Mouse (Mus musculus) A20 (cell line): ENCODE data around the gene Gm16181.

Experiments
- DNase-seq: peaks from one replicate; pipeline ENCODE4 v3.0.0-alpha.2; 2011; ENCODE audit warnings: low read depth, low spot score

Gene Gm16181

DNA sequence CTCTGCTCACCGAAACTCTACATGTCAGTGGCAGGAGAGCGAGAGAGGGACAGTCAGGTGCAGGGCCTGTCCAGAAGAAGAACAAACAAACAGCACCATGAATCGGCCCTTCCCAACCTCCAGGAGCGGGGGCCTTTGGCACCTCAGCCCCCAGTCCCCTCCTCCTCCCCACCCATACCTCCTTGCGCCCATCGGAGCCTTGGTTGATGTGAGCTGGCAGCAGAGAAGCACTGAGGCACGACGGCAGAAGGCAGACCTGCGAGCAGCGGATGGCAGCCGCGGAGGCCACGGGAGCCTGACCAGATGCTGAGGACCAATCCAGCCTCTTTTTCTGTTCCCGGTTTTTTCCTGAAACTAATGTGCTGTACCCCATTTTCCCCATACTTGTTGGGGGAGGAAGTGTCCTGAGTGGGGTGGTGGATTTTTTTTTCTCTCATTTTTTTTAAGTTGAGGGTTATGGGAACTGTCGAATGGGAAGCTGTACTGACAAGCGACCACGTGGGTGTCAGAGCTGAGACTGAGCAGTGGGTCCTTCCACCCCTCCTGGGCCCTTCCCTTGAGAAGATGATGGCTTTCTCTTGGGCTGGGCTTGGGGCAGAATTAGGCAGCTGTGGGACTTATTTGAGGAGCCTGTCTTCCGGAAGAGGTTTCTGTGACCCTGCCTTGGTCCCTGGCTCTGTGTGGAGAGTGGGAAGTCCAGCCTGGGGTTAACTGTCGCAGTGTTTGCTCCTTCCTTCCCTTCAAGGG lies 29.0 kb downstream of the Gm16181 start:
- no peak for DNase-seq

GRCm38 (mm10) chr17:35250348-35251120 lies 29.9 kb downstream of the Gm16181 start:
- DNase-seq, result peak; percentile 6

DNA sequence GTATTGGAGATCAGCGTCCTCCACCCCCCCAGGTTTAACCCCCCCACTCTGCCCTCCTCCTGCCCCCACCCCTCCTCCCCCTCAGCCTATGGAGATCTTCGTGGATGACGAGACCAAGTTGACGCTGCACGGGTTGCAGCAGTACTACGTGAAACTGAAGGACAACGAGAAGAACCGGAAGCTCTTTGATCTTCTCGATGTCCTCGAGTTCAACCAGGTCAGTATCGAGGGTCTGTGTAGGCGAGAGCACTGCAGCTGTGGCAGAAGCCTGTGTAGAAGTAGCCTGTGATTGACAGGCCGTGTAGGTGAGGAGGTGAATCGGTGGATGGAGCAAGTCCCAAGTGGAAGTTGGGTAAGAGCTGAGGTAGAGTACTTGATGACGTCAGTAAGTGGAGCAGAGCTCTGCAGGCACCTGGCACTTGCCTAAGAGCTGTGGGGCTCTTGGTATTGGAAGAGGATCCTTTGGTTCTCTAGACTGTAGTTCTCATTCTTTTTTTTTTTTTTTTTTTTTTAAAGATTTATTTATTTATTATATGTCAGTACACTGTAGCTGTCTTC lies 30.6 kb downstream of the Gm16181 start:
- DNase-seq, result peak; percentile 17

DNA sequence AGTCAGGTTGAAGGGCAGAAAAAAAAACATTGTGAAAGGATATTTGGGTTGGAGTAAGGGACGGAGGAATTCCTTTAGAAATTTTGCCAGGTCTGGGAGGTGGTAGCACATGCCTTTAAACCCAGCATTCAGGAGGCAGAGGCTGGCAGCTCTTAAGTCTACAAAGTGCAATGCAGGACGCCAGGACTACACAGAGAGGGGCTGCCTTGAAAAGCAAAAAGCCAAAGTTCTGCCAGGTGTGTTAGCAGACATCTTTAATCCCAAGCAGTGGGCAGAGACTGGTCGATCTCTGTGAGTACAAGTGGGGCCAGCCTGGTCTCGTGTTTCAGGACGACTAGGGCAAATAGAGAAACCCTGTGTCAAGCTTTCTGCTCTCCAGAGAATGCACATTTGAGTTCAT lies 31.3 kb downstream of the Gm16181 start:
- no peak for DNase-seq

DNA sequence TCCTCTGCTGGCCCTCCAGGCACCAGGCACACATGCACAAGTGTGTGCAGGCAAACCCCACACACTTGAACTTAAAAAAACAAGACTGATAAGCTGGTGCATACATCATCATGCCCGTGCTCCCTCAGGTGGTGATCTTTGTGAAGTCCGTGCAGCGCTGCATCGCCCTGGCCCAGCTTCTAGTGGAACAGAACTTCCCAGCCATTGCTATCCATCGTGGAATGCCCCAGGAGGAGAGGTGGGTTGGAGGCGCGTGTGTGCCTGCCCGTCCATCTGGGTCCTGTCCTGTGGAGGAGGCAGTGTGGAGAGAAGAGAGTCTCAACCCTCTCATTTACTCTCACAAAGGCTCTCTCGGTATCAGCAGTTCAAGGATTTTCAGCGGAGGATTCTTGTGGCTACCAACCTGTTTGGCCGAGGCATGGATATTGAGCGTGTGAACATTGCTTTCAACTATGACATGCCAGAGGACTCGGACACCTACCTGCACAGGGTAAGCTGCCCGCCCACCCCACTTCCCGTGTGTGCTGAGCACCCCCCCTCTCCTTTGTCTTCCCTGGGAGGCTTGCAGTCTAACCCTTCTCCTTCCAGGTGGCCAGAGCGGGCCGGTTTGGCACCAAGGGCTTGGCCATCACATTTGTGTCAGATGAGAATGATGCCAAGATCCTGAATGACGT lies 32.1 kb downstream of the Gm16181 start:
- no peak for DNase-seq

DNA sequence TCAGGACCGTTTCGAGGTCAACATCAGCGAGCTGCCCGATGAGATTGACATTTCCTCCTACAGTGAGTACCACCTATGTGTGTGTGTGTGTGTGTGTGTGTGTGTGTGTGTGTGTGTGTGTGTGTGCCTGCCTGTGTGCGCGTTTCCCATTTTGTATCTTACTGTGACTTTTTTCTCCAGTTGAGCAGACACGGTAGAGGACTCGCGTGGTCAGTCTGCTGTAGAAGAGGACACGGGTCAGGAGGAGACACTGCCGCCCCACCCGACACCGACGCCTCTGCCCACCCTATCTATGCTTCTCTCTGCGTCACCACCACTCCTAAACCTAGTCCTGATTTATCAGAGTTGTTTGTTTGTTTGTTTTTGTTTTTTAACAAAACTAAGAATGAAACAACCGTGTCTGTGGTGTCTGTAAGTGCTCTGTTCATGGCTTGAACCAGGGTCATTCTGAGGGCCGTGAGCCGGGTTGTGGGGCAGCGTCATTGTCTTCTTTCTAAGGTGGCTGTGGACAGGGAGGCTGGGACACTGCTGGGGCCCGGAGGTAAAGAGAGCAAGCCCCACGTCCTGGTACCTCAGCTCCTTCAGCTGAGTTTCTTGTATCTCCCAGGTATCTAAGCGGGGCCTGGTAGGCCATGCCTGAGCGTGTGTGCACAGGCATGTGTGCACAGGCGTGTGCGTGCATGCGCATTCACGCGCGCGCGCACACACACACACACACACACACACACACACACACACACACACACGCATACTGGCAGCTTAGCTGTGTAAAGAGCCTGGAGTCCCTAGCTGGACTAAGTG lies 32.9 kb downstream of the Gm16181 start:
- DNase-seq, result no peak

DNA sequence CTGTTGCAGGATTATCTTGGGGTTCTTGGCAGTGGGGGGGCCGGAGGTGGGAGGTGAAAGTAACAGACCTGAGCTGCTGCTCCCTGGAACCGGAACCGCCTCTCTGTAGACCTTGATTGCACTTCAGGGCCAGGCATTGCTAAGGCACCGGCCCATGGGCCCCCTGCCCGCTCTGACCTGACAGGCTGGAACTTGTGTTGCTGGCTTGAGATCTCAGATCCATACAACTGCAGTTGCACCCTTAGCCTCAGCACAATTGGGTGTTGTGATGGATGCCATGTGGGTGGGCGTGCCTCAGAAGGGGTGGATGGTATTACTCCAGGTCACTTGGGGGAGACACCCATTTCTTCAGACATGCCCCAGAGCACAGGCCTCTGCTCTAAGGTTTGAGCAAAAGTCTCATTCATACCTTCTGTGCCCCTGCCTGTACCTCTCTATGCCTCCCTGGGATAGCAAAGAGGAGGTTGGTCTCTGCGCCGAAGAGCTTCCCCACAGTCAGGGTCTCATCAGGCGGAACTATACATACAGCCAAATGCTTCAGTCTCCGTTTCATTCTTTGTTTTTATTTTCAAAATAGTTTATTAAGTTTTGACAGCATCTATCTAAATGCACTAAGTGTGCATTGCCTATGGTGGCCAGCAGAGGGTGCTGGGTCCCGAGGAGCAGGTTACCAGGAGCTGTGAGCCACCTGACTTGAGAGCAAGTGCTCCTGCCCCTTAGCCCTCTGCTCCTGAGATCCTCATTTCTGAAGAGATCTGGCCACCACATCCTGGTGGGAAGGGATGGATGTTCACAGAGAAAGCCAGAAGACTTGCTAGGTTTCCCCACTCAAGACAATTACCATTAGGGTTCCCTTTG lies 33.8 kb downstream of the Gm16181 start:
- DNase-seq, result peak; percentile 85

- no peak for DNase-seq
Measured at GRCm38 (mm10) chr17:35255301-35255700, 34.7 kb downstream of the Gm16181 start.

GRCm38 (mm10) chr17:35255704-35256103 lies 35.1 kb downstream of the Gm16181 start:
- DNase-seq, result peak; percentile 45

DNA sequence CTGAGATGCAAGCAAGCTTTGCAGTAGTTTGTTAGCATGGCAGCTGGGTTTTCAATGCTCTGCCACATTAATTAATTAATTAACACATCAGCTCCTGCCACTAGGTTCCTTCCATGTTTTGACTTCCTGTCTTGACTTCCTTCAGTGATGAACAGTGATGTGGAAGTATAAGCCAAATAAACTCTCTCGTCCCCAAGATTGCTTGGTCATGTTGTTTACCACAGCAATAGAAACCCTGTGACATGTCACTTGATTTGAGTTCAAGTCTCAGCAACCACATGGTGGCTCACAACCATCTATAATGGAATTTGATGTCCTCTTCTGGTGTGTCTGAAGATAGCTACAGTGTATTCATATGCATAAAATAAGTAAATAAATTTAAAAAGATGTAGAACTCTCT lies 36.7 kb downstream of the Gm16181 start:
- DNase-seq, result no peak

GRCm38 (mm10) chr17:35257824-35258491 lies 37.3 kb downstream of the Gm16181 start:
- DNase-seq, result peak; percentile 99

- DNase-seq, result peak; percentile 99
Measured at GRCm38 (mm10) chr17:35258492-35259478, 38.2 kb downstream of the Gm16181 start.

GRCm38 (mm10) chr17:35259621-35260020 lies 39.0 kb downstream of the Gm16181 start:
- DNase-seq, result no peak

DNA sequence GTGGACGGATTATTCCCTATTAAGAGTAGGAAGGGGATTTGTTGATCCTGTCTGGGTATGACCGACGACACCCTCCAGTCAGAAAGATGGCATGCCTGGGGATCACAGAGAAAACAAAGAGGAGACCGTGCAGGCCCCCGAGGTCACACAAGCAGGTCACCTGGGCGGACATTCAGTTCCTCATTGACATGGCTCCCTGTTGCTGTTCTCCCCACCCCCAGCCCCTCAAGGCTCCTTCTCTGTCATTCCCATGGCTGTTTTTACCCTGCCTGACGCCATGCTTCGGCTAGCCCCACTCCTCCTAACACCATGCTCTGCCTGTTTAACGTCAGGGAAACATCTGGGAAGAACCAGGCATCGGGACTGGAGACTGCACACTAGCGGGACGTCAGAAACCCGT lies 41.0 kb downstream of the Gm16181 start:
- DNase-seq, result peak; percentile 16

DNA sequence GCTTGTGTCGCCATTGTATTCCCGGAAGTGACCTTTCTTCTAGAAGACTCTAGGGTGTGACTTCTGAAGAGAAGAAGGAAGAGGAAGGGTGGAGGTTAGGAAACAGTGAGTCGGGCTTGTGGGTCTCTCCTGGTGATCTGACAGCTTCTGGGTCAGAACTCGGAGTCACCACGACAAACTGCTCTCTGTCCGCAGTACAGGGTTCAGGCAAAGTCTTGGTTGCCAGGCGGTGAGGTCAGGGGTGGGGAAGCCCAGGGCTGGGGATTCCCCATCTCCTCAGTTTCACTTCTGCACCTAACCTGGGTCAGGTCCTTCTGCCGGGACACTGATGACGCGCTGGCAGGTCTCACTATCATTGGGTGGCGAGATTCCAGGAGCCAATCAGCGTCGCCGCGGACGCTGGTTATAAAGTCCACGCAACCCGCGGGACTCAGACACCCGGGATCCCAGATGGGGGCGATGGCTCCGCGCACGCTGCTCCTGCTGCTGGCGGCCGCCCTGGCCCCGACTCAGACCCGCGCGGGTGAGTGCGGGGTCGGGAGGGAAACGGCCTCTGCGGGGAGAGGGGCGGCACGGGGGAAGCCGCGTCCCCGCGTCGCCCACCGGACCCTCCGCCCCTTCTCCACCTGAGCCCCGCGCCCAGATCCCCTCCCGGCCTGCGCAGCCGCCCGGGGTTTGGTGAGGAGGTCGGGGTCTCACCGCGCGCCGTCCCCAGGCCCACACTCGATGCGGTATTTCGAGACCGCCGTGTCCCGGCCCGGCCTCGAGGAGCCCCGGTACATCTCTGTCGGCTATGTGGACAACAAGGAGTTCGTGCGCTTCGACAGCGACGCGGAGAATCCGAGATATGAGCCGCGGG lies 42.3 kb downstream of the Gm16181 start, which contains the start of gene H2-D1:
Gene H2-D1 (plus strand): TSS at position 67 of the 859 bp plus-strand sequence.
- peak; percentile 100 for DNase-seq

GRCm38 (mm10) chr17:35263523-35263883 lies 42.9 kb downstream of the Gm16181 start:
- peak; percentile 49 for DNase-seq

DNA sequence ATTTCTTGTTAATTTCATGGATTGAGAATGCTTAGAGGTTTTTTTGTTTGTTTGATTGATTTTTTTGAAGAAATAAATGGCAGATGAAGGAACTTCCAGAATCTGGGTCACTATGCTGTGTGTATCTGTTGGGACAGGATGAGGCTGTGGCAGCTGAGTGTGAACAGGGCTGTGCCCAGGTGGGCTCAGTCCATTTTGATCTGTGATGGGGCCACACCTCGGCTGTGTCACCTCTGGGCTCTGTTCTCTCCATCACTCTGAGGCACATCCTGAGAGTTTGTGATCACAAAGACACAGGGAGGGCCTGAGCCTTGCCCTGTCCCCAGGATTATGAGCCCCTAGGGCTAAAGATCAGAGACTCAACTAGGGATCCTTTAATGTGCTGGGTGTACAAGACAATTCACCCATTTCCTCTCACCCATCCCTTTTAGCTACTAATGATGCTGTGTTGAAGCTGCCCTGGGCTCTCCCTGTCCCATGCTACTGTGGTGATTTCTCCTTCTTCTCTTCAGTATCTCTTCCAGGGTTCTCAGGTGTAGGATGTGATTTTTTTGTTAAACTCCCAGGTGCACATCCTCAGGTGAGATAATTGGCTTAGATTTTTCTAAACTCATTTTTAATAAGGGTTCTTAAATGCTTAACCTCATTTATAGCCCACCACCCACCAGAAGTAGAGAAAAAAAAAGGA lies 46.9 kb downstream of the Gm16181 start:
- no peak for DNase-seq
